Mouse (Mus musculus): ENCODE results near the gene Ankrd40. TPM values are rescaled to one million over a fixed set of nuclear protein-coding genes. Genes with fewer than 3 reads are reported as not detected.

The Ankrd40 gene
- 100 to 1,000 TPM; 245 to 246 TPM for total RNA-seq (2021)
- long read RNA-seq, experiment 1, transcript Ankrd40-203 (5 exons, 3,487 nt) = major isoform, 315 of 347 reads
- long read RNA-seq, experiment 1, partial matches to known transcripts = 24 of 347 reads
- long read RNA-seq, experiment 1, other reads (novel, unspliced or antisense) = 4 of 347 reads
- long read RNA-seq, experiment 2, transcript Ankrd40-203 (5 exons, 3,487 nt) = major isoform, 293 of 323 reads
- long read RNA-seq, experiment 2, transcript Ankrd40-202 (5 exons, 1,477 nt) = minor isoform, 7 of 323 reads
- long read RNA-seq, experiment 2, partial matches to known transcripts = 8 of 323 reads
- long read RNA-seq, experiment 2, other reads (novel, unspliced or antisense) = 14 of 323 reads

DNA sequence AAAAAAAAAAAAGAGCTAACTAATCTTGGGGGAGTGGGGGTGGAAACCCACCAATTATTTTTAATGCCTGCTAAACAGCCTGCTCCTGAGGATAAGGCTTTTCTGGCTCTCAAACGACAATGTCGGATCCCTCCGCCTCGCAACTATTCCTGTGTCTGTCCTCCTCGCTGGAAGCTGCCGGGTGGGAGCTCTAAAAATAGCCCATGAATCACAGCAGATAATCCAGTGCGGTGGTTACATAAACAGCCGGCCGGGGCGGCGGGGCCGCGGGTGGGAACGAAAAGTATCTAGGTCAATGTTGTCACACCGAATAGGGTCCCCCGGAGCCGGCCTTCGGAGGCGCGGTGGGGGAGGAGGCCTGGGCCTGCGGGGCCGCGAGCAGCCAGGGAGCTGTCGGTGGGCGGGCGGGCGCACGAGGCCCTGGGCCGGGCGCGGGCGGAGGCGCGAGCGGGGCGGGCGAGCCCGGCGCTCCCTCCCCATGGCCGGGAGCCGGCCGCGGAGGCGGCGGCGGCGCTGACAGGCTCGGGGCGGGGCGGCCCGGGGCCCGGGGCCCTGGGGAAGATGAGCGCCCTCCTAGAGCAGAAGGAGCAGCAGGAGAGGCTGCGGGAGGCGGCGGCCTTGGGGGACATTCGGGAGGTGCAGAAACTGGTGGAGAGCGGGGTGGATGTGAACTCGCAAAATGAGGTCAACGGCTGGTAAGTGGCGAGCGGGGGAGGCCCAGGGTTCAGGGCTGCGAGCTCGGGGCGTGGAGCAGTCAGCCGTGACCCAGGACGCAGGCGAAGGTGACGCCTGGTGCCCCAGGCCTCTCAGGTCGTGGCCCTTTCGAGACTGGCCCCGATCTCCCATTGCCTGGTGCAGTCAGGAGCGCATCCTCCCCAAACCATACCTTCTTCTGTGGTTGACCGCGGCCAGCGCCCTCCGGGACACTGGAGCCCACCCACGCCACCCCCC is at the start of gene Ankrd40:
Ankrd40 (plus strand) TSS at position 309 of the 951 bp plus-strand sequence.
- DNase-seq (ENCODE audit: low spot score) = peak; percentile 97

DNA sequence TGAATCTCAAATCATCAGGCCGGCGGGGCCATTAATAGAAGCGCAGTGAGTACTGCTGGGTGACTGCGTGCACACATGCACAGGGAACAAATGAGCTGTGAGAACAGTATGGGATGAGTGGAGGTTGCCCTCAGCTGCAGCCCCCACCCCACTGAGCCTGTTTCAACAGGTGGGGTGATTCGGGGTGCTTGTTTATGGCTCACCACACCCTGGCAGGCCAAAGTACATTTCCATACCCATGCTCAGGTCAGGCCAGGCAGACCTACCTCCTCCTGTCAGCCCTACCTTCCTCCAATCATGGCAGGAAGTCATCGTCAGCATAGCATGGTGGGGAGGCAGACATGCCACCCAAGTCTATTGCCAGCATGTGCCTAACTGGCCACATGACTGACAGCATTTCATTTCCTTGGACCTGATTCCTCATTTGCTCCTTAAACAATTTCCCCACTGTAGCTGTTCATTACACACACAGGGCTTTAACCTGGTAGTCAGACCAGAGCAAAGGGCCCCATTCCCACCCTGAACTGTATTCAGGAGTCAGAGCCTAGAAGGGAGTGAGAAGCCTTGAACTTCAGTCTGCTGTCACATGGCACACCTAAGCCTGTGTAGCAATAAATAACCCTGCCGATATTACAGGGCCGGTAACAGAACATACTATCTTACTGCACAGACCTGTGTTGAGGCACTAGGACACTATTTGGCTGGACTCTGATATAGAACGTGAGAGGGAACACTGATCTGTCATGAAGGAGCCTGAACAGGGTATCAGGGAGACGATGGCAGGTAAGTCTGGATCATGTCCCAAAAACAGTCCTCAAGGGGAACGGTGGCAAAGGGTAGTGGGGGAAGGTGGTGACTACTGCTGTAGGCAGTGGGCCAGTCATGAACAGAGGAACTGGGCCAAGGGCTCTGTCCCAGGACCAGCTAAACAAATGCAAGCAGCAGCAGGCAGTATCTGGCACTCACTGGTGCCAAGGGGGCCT is 46.3 kb upstream of the Ankrd40 start, which contains the start of gene Gm21885:
Gm21885 (plus strand) TSS at position 675 of the 983 bp plus-strand sequence.
- no peak for DNase-seq (ENCODE audit: low spot score)

DNA sequence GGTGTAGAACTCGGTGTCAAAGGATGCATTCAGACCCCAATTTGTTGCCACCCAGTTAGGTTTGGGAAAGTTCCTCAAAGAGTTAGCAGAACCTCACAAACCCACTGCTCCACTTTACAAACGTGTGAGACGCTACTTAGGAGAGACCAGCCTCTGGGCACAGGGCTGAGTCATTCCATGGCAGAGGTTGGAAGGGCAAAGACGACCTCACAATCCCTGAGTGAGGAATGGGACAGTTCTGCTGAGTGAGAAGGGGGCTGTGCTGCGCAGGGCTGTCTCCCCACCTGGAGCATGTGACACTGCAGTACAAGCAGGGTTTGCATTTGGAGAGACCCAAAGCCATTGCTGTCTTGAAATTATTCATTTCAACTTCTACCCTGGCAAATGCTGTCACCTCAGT is 45.5 kb upstream of the Ankrd40 start:
- no peak for DNase-seq (ENCODE audit: low spot score)

DNA sequence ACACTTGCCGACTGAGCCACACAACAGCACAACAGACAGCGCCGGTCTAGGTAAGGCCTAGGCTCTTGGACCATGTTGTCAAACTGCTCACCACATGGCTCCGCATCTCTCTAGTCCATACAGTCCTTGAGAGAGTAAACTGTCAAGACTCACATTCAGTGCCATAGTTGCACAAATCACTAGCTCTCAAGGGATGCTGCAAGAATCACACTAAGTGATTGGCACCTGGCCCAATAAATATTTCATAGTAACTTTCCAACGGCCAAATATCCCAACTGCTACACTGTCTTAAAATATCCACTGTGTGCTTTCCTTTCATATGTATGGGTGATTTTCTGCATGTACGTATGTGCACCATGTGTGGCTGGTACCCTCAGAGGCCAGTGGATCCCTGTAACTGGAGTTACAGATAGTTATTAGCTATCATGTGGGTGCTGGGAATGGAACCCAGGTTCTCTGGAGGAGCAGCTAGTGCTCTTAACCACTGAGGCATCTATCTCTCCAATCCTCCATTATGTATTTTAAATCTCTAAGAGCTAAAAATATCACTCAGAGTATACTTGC is 44.2 kb upstream of the Ankrd40 start:
- DNase-seq (ENCODE audit: low spot score) = no peak

DNA sequence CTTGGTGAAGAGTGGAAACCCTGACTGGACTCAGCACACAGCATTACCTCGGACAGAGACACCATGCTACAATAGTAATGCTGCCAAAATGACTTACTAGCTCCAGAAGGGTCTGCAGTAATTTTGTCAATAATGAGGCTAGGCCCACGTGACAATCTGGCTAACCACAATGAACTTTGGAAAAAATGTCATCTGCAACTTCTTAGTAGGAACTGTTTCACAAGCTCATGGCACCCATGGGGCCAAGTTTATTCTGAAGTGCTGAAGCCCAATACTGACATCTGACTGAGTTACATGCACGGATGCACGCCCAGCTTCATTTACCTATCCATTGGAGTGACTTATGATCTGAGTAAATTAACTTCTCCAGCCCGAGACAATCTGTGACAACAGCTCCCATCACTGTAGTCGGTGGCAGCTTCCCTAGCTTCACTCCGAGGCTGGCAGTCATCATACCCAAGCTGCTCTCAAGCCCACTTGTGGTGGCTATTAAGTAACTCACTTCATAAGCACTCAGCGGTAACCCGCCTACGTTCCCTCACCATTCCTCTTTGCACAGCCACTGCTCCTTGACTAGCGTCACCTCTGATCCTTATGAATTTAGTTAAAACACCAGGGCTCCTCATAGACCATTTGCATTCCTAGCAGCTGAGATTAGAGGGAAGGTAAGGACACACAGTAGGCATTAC is 41.8 kb upstream of the Ankrd40 start:
- DNase-seq (ENCODE audit: low spot score) = no peak

DNA sequence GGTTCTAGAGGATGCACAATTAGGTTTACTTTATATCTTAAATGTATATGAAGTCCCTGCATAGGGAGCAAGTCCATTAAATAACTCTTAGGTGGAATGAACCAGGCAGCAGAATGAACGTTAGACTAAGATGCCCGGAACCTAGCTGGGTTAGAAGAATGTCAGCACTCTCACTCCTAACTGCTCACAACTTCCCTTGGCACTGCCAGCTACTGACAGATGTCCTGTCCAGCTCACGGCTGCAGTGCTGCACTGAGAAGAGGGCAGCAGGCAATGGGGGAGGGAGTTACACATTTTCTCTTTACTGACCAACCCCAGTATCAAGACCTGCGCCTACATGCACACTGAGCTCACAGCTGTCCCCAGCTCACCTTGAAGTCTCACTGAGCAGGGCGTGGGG is 40.7 kb upstream of the Ankrd40 start:
- no peak for DNase-seq (ENCODE audit: low spot score)

DNA sequence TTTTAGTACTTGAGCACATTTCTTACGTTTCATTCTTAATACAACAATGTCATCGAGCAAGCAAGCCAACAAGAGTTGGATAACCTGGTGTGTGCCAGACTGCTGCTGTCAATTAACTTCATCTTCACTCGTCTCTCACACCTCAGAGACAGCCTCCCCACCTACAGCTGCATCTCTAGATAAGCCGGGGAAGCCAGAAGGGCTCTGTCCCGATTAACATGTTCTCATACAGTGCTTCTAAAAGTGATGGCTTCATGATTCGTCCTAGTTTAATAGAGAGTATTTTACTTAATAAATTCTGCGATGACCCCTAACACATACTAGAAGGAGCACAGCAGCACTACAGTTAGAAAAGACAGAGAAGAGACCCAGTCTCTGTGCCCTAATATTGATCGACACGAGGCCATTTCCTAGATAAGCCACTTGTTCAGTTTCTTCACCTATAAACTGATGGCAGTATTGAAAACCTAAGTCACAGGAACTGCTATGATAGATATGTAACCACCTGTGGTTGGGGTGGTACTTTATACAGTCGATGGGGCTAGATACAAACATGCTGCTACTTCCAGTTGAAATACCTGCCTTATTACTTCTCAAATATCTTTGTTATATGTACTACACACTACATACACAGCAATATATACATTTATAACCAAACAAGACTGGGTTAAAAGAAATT is 37.6 kb upstream of the Ankrd40 start:
- DNase-seq (ENCODE audit: low spot score) = no peak

DNA sequence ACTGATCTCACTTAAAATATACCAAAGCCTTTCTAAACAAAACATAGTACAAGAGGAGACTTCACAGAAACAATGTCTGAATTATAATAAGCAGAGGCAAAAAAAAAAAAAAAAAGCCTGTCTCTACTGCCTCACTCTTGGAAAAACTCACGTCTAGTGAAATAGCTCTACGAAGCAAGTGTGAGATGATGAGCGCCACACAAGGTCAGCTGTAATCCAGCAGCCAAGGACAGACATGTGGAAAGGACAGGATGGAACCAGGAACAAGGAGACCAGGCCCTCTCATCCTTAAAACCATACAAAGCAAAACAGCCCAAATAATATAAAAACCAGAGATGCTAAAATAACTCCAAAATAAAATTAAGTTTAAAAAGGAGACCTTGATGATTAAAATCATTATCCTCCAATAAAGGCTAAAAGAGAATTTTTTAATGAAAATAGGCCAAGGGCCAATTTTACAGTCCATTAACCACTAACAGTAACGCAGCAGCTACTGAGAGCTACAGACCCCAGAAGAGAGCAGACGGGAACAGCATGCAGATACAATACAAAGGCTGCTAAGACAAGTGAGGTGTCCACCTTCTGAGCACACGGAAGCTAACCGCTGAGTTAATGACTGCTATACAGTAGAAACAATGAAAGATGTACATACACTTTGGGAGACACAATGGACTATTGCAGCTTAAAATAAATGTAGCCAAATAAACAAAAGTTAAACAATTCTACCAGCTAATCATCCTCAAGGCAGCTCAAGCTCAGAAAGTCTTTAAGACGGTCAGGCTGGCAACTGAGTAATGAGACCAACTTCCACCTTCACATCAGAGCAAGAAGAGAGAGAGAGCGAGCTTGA is 32.6 kb upstream of the Ankrd40 start:
- DNase-seq (ENCODE audit: low spot score) = no peak

DNA sequence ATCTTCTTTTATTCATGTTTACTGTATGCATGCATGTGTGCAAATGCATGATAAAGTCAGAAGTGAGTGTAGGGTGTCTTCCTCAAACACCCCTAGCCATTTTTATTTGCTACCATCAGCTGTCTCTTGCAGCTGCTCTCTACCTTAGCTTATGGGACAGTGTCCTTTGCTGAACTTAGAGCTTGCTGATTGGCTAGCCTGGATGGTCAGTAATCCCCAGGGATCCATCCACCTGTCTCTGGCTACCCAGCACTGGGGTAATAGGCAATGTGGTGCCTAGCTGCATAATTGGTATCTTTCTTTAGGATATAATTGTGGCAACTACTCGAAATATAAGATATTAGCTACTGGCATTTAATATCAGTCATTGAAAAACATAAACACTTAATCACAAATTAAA is 15.1 kb upstream of the Ankrd40 start:
- no peak for DNase-seq (ENCODE audit: low spot score)

DNA sequence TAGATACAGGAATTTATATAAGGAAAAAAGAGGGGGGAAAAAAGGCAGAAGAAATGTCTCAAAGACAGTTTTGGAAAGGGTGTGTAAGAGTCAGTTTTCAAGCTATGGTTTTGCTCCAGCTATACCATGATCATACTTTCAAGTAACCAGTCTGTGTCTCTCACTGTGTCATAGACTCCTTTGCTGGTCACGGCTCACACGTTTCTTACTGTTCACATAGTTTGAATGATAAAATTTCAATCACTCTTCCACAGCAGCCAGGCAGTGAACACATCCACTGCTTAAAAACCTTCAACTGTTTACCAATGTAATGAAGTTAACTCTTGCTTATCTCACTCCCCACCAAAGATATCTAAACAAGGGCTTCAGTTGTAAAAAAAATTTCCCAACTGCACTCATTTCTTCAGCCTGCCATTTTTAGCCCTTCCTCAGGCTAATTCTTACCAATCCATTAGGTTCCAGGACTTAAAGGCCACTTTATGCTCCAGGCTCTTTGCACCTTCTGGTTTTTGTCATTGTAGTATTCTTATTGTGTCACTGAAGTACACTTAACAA is 13.6 kb upstream of the Ankrd40 start:
- DNase-seq (ENCODE audit: low spot score) = no peak

DNA sequence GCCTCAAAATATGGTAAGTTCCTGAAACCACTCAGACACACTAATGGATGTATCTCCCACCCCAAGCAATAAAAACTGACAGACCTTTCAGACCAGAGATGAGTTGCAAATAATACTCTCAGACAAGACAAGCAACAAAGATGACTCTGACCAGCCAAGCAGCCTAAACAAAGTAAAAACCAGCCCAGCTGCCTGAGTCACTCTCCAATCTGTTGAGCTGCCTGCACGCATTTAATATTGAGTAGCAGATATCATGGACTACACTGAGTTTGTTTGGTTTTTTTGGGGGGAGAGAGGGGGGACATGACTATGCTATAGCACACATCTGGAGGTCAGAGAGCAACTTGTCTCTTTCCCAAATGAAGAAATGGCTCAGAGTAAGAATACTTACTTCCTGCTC is 12.5 kb upstream of the Ankrd40 start:
- no peak for DNase-seq (ENCODE audit: low spot score)

DNA sequence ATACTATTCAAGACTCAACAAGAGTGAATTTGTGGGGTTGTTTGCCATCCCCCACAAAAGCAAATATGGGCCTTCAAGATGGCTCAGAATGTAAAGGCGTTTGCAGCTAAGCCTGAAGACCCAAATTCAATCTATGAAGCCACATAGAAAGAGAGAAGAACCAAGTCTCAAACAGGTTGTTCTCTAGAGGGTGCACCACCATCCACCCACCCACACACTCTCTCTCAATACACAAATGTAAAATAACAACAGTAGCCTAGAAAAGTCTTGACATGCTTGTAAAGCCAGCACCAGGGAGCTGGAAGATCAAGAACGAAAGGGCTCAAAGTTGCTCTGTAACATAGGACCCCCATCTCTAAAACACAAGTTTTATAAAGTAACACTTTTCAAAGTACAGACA is 11.3 kb upstream of the Ankrd40 start:
- DNase-seq (ENCODE audit: low spot score) = no peak

DNA sequence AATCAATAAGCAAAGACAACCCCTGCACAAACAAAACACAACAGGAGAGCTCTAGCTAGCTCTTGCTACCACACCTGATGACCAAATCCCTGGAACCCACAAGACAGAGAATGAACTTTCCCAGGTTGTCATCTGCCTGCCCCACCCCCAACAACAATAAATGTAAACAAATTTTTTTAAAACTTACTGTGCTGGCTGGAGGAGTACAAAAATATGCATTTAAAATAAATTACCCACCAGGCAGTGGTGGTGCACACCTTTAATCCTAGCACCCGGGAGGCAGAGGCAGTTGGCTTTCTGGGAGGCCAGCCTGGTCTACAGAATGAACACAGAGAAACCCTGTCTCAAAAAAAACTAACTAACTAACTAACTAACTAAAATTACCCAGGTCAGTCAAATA is 10.8 kb upstream of the Ankrd40 start:
- DNase-seq (ENCODE audit: low spot score) = no peak

DNA sequence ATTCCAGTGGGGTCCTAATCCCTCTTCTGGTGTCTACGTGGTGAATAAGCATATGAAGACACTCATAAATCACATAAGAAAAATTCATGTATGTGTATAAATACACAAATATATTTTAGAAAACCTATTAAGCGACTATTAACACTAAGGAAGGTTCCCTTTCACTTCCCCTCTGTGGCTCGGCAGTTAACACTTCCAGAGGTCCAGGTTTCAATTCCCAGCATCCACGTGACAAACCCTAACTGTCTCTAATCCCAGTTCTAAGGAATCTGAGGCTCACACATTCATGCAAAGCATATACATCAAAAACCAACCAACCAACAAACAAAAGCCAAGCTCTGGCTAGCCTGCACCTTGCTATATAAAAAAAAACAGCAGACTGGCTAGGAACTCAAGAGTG is 10.3 kb upstream of the Ankrd40 start:
- no peak for DNase-seq (ENCODE audit: low spot score)

DNA sequence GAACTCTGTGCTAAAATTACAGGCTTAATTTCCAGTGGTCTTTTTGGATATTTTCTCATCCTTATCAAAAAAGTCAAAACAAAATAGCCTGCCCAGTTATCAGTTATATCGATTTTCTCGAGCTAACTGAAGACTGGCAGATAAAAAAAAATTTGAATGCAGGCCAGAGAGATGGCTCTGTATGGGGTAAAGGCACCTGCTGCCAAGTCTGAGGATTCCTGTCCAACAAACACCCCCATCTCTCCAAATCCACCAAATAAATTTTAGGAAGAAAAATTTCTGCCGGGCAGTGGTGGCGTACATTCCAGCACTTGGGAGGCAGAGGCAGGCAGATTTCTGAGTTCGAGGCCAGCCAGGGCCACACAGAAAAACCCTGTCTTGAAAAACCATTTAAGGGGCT is 9.7 kb upstream of the Ankrd40 start:
- DNase-seq (ENCODE audit: low spot score) = no peak

DNA sequence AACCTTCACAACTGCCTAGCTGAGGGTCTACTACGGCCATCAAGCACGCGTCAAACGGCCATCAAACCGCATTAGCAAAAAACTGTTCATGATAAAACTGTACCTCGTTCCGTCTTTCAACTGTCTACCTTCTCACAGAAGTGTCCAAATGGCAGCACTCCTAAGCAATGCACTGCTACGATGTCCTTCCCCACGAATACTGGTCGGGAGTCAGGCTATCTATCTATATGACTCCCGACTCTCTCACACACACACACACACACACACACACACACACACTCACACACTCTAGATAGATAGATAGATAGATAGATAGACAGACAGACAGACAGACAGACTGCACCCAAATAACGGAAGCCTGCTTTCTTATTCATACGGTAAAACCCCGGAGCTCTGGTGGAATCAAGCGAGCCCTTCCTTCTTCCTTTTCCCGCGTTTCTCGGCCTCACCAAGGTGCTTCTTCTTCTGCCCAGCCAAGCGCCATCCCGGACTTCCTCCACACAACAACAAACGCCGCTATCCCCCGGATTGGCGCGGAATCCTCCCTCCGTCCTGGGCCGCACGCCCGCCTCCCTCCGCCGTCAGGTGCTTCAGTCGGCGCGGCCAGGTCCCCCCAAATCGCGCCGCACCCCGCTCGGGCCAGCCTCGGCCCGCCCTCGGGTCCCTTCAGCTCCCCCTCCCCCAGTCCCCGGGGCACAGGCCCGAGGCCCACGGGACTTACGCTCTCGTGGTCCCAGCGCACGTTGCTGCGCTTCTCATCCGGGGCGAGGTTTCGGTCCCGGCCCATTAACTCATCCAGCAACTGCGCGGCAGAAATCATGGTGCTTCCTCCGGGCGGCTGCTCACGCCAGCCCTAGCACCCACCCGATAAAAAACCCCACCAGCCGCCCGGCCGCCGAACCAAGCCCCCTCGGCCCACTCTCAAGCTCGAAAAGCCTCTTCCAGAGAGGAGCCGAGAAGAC is 6.6 kb upstream of the Ankrd40 start:
- no peak for DNase-seq (ENCODE audit: low spot score)

DNA sequence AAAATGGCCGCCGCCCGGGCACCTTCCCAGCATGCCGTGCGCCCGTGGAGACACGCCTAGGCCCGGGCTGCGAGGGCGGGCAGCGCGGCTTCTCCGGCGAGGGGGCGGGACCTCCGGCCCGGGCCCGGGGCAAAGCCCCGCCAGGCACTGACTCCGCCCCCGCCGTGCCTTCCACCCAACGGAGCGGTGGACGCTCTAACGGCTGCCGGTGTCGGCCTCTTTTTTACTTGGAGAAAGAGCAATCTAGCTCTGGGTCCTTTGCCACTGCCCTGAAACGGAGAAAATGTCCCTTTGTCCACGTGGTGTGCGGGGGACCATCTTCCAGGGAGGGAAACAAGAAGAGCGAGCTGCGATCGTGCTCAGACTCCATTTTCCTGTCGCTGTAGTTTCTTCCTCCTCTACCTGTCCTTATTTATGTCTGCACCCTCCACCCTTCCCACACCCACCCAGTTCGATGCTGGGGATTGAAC is 5.8 kb upstream of the Ankrd40 start, which contains the start of gene Luc7l3:
Luc7l3 (minus strand) TSS at position 58 of the 470 bp plus-strand sequence.
- DNase-seq (ENCODE audit: low spot score) = peak; percentile 94

Measured in gastrocnemius, adult 18-20 months (tissue).